Mouse (Mus musculus) brain, embryonic 14.5 days (tissue): Measurements from ENCODE around the gene Rnf11.

Experiments
- CTCF ChIP-seq: fragments of 200-500 bp; IDR thresholded peaks from 2 replicates; pipeline ENCODE4 v1.5.1; 2012; ENCODE audit warnings: inconsistent platforms, mild to moderate bottlenecking, moderate library complexity, borderline replicate concordance; ENCODE audit not compliant: insufficient read depth, insufficient read length; ENCODE audit errors: extremely low read depth
- POLR2A ChIP-seq: fragments of 200-500 bp; IDR thresholded peaks from 2 replicates; pipeline ENCODE4 v1.6.1; 2012; ENCODE audit warnings: mild to moderate bottlenecking, inconsistent platforms, borderline replicate concordance; ENCODE audit not compliant: poor library complexity, insufficient read depth, insufficient read length, severe bottlenecking; ENCODE audit errors: extremely low read depth

DNA sequence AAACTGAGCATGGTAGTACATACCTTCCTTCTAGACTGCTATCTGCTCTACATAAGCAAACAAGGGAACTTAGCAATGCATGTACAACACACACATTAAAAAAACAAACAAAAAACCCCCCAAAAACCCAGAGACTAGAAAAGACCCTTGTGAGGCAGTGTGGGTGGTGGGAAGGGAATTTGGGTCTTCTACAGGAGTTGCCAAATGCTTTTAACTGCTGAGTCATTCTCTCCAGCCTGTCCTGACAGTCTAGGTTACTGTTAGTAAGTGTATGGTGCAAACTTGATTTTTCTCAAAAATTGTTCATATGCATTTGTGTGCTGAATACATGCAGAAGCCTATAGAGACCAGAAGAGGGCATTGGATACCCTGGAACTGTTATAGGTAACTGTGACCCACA lies 12.9 kb downstream of the Rnf11 start:
- no peak for TF ChIP-seq CTCF
- no peak for TF ChIP-seq POLR2A
